Mouse (Mus musculus): Measurements from ENCODE around the gene Med7. TPM values are rescaled to one million over a fixed set of nuclear protein-coding genes. Genes with fewer than 3 reads are reported as not detected.

Gene Med7
- polyA plus RNA-seq, 1 experiment from 2014 or later: 69.3 TPM

GRCm38 (mm10) chr11:46443979-46444378 lies 7.3 kb downstream of the Med7 start:
- Histone ChIP-seq H3K4me2 (no peak overlapping the region), H3K36me3 (ENCODE audit: insufficient read depth) (peaks cover 15% of the 10 kb centered on the region), H3K27me3 (ENCODE audit: insufficient read depth, low read length) (no peaks in the 10 kb centered on the region), H3K9me3 (ENCODE audit: low read depth, low read length) (no peaks in the 10 kb centered on the region), H3K9ac (no peak overlapping the region), H3K27ac (ENCODE audit: low read depth) (no peak overlapping the region), H3K4me3 (ENCODE audit: low read depth, low read length) (no peak overlapping the region), H3K4me1 (ENCODE audit: insufficient read depth) (no peaks in the 10 kb centered on the region)
- ATAC-seq (ENCODE audit: insufficient read depth): no peak
- WGBS: 85% methylated on average over 5 of the region's 5 CpGs
- no peak for DNase-seq
- no peak for TF ChIP-seq CTCF (IDR thresholded peaks at IDR 0.05; ENCODE audit: low read depth)

GRCm38 (mm10) chr11:46446150-46446549 lies 9.4 kb downstream of the Med7 start:
- H3K4me1 ChIP-seq (ENCODE audit: insufficient read depth): no peaks in the 10 kb centered on the region
- 89% methylated on average over 6 of the region's 6 CpGs for WGBS
- ATAC-seq (ENCODE audit: insufficient read depth) (no peak), DNase-seq (no peak)
- no peak overlapping the region for H3K4me2 ChIP-seq
- peaks cover 6% of the 10 kb centered on the region for H3K36me3 ChIP-seq (ENCODE audit: insufficient read depth)
- TF ChIP-seq CTCF (IDR thresholded peaks at IDR 0.05; ENCODE audit: low read depth): no peak
- H3K27ac ChIP-seq (ENCODE audit: low read depth): no peak overlapping the region
- H3K27me3 ChIP-seq (ENCODE audit: insufficient read depth, low read length): no peaks in the 10 kb centered on the region
- no peaks in the 10 kb centered on the region for H3K9me3 ChIP-seq (ENCODE audit: low read depth, low read length)
- H3K4me3 ChIP-seq (ENCODE audit: low read depth, low read length): no peak overlapping the region
- H3K9ac ChIP-seq: no peak overlapping the region

- no peak overlapping the region for H3K9ac ChIP-seq
- WGBS: 73% methylated on average over 13 of the region's 13 CpGs
- ATAC-seq (ENCODE audit: insufficient read depth) (no peak), DNase-seq (no peak)
- TF ChIP-seq CTCF (IDR thresholded peaks at IDR 0.05; ENCODE audit: low read depth): no peak
- no peaks in the 10 kb centered on the region for H3K27me3 ChIP-seq (ENCODE audit: insufficient read depth, low read length)
- H3K9me3 ChIP-seq (ENCODE audit: low read depth, low read length): no peaks in the 10 kb centered on the region
- H3K36me3 ChIP-seq (ENCODE audit: insufficient read depth): no peaks in the 10 kb centered on the region
- H3K4me2 ChIP-seq: no peak overlapping the region
- H3K4me3 ChIP-seq (ENCODE audit: low read depth, low read length): no peak overlapping the region
- no peak overlapping the region for H3K27ac ChIP-seq (ENCODE audit: low read depth)
- no peaks in the 10 kb centered on the region for H3K4me1 ChIP-seq (ENCODE audit: insufficient read depth)
Measured at GRCm38 (mm10) chr11:46447644-46448484, 11.1 kb downstream of the Med7 start.

- Histone ChIP-seq H3K27me3 (ENCODE audit: insufficient read depth, low read length) (no peaks in the 10 kb centered on the region), H3K4me3 (ENCODE audit: low read depth, low read length) (no peak overlapping the region), H3K4me2 (no peak overlapping the region), H3K36me3 (ENCODE audit: insufficient read depth) (no peaks in the 10 kb centered on the region), H3K27ac (ENCODE audit: low read depth) (no peak overlapping the region), H3K9me3 (ENCODE audit: low read depth, low read length) (no peaks in the 10 kb centered on the region), H3K9ac (no peak overlapping the region), H3K4me1 (ENCODE audit: insufficient read depth) (no peaks in the 10 kb centered on the region)
- no peak for TF ChIP-seq CTCF (IDR thresholded peaks at IDR 0.05; ENCODE audit: low read depth)
- ATAC-seq (ENCODE audit: insufficient read depth) (no peak), DNase-seq (no peak)
- WGBS: 76% methylated on average over 11 of the region's 11 CpGs
Measured at GRCm38 (mm10) chr11:46449461-46450080, 12.8 kb downstream of the Med7 start.

GRCm38 (mm10) chr11:46454453-46455045 lies 17.8 kb downstream of the Med7 start, which contains the start of gene Havcr2:
TSS of gene Havcr2 (plus strand) at chr11:46454935.
- WGBS: 66% methylated on average over 6 of the region's 6 CpGs

GRCm38 (mm10) chr11:46459960-46460359 lies 23.2 kb downstream of the Med7 start:
- no peaks in the 10 kb centered on the region for H3K36me3 ChIP-seq (ENCODE audit: insufficient read depth)
- no peaks in the 10 kb centered on the region for H3K4me1 ChIP-seq (ENCODE audit: insufficient read depth)
- 63% methylated on average over 3 of the region's 3 CpGs for WGBS
- no peak for DNase-seq
- H3K4me2 ChIP-seq: no peak overlapping the region
- no peak for ATAC-seq (ENCODE audit: insufficient read depth)
- H3K4me3 ChIP-seq (ENCODE audit: low read depth, low read length): no peak overlapping the region
- no peaks in the 10 kb centered on the region for H3K27me3 ChIP-seq (ENCODE audit: insufficient read depth, low read length)
- TF ChIP-seq CTCF (IDR thresholded peaks at IDR 0.05; ENCODE audit: low read depth): no peak
- H3K9me3 ChIP-seq (ENCODE audit: low read depth, low read length): no peaks in the 10 kb centered on the region
- H3K27ac ChIP-seq (ENCODE audit: low read depth): no peak overlapping the region
- H3K9ac ChIP-seq: no peak overlapping the region

More at GRCm38 (mm10) chr11:46454453-46455045, 17.8 kb downstream of the Med7 start, which contains the start of gene Havcr2:
- Histone ChIP-seq H3K9ac (no peak within 1 kb of the TSS), H3K4me1 (ENCODE audit: insufficient read depth) (no peaks in the 10 kb centered on the region), H3K4me3 (ENCODE audit: low read depth, low read length) (no peak within 1 kb of the TSS), H3K9me3 (ENCODE audit: low read depth, low read length) (no peaks in the 10 kb centered on the region), H3K36me3 (ENCODE audit: insufficient read depth) (no peaks in the 10 kb centered on the region), H3K27ac (ENCODE audit: low read depth) (no peak within 1 kb of the TSS), H3K4me2 (no peak within 1 kb of the TSS), H3K27me3 (ENCODE audit: insufficient read depth, low read length) (no peaks in the 10 kb centered on the region)
- ATAC-seq (ENCODE audit: insufficient read depth) (no peak), DNase-seq (no peak)
- TF ChIP-seq CTCF (IDR thresholded peaks at IDR 0.05; ENCODE audit: low read depth): no peak

GRCm38 (mm10) chr11:46461362-46461761 lies 24.6 kb downstream of the Med7 start:
- Histone ChIP-seq H3K9ac (no peak overlapping the region), H3K27ac (ENCODE audit: low read depth) (no peak overlapping the region), H3K9me3 (ENCODE audit: low read depth, low read length) (no peaks in the 10 kb centered on the region), H3K27me3 (ENCODE audit: insufficient read depth, low read length) (no peaks in the 10 kb centered on the region), H3K4me1 (ENCODE audit: insufficient read depth) (no peaks in the 10 kb centered on the region), H3K36me3 (ENCODE audit: insufficient read depth) (no peaks in the 10 kb centered on the region), H3K4me2 (no peak overlapping the region), H3K4me3 (ENCODE audit: low read depth, low read length) (no peak overlapping the region)
- TF ChIP-seq CTCF (IDR thresholded peaks at IDR 0.05; ENCODE audit: low read depth): no peak
- WGBS: 68% methylated on average over 5 of the region's 5 CpGs
- DNase-seq (no peak), ATAC-seq (ENCODE audit: insufficient read depth) (no peak)
